Mouse (Mus musculus) right cerebral cortex, postnatal 14 days (tissue): ENCODE data around the gene BC061237.
"Not testable (repeated sequence)": the region's sequence is repeated elsewhere in the genome, so short reads cannot be mapped to it uniquely, and the experiment has no call there.

Source experiments
- DNase-seq: peaks from one replicate; pipeline ENCODE4 v3.0.0; 2022

Gene BC061237

DNA sequence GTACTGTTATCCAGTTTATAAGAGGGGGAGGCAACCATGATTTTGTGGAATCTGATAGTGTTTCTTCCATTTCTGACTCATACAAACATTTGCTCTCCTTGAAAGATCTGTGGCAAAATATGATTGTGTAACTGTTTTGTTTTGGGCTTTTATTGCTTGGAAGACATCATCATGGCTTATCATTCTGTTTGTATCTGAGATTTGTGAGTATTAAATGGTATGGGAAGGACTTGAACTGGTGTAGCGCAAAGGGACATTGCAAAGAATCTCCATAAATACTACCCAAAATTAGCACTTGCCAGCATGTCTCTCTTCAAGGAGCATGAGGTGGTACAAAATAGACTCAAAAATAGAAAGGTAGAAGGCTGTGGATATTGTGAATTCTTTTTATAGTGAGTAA is at the start of gene BC061237:
Gene BC061237 (plus strand): TSS at position 301 of the 400 bp plus-strand sequence.
- not testable (repeated sequence) for DNase-seq

GRCm38 (mm10) chr14:44517976-44518375 is 25.7 kb downstream of the BC061237 start, which contains the start of gene Gm17093:
Gene Gm17093, plus strand, starts transcription at chr14:44518276.
- DNase-seq, result not testable (repeated sequence)

DNA sequence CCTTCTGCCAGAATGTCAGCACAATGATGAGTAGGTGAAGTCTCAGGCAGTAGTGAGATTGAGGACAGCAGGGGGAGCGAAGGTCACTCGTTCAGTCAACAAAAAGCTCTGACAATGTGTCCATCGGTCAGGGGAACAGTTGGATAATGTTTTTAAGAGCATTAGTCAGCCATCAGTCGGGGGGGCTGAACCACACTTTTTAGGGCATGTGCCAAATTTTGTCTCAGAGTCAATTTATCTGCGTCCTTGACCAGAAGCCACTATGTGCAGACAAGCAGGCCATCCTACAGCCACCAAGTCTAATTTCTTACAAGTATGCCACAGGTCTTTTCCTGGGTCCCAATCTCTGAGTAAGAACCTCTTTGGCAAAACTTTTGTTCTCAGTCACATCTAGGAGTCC is 55.7 kb downstream of the BC061237 start:
- not testable (repeated sequence) for DNase-seq
